Mouse (Mus musculus): ENCODE results near the gene Nol4l. TPM values are rescaled to one million over a fixed set of nuclear protein-coding genes. Genes with fewer than 3 reads are reported as not detected.
A peak's percentile ranks its signal among the peaks of the same experiment; 100 is the strongest.

Nol4l gene
- total and polyA plus RNA-seq, 3 experiments, result 4.4 to 7.1 TPM; not detected in 1

GRCm38 (mm10) chr2:153406882-153407281 lies 122.9 kb downstream of the Nol4l start:
- Histone ChIP-seq H3K27me3 (ENCODE audit: control insufficient read depth in 1 of 2, insufficient read depth in 2 of 2, low read length in 2 of 2) (no peaks in the 10 kb centered on the region), H3K27ac (ENCODE audit: control insufficient read depth, low read depth, low read length) (no peak overlapping the region), H3K79me2 (ENCODE audit: control insufficient read depth, insufficient read depth, low read length, poor library complexity) (no peaks in the 10 kb centered on the region), H3K9me3 (replicated peaks; ENCODE audit: insufficient read depth, low read length) (no peaks in the 10 kb centered on the region), H3K4me1 (ENCODE audit: control insufficient read depth in 1 of 2, insufficient read depth in 2 of 2, low read length in 2 of 2) (no peaks in the 10 kb centered on the region), H3K36me3 (ENCODE audit: control insufficient read depth in 1 of 2, insufficient read depth in 2 of 2, low read length in 2 of 2) (no peaks in the 10 kb centered on the region), H3K4me3 (ENCODE audit: control insufficient read depth in 1 of 2, insufficient read depth in 1 of 2, low read depth in 2 of 2, low read length in 2 of 2) (no peak overlapping the region), H3K9ac (ENCODE audit: control insufficient read depth, low read depth, low read length, poor library complexity, severe bottlenecking) (no peak overlapping the region)
- TF ChIP-seq HCFC1 (IDR thresholded peaks at IDR 0.05; ENCODE audit: low read depth, low read length) (no peak), TBP (IDR thresholded peaks at IDR 0.05; ENCODE audit: low read depth, low read length) (no peak), CHD2 (IDR thresholded peaks at IDR 0.05; ENCODE audit: low read length) (no peak), UBTF (IDR thresholded peaks at IDR 0.05; ENCODE audit: borderline replicate concordance, insufficient read depth, low read depth, low read length) (no peak), ZKSCAN1 (IDR thresholded peaks at IDR 0.05; ENCODE audit: low read depth, low read length) (no peak), EP300 (IDR thresholded peaks at IDR 0.05; ENCODE audit: low read depth in 1 of 2, low read length in 2 of 2) (no peak), RAD21 (IDR thresholded peaks at IDR 0.05; ENCODE audit: low read depth, low read length) (no peak), ZC3H11A (IDR thresholded peaks at IDR 0.05; ENCODE audit: low read depth, low read length) (no peak), POLR2AphosphoS2 (IDR thresholded peaks at IDR 0.05; ENCODE audit: low read length) (no peak), MAX (IDR thresholded peaks at IDR 0.05; ENCODE audit: low read length) (no peak), MYC (IDR thresholded peaks at IDR 0.05; ENCODE audit: low read depth, low read length) (no peak), MYB (IDR thresholded peaks at IDR 0.05; ENCODE audit: low read depth, low read length) (no peak), MXI1 (IDR thresholded peaks at IDR 0.05; ENCODE audit: low read depth, low read length) (no peak), TAL1 (IDR thresholded peaks at IDR 0.05; ENCODE audit: low read length) (no peak), USF2 (IDR thresholded peaks at IDR 0.05; ENCODE audit: borderline replicate concordance in 1 of 2, insufficient read depth in 1 of 2, low read depth in 1 of 2, low read length in 2 of 2) (no peak), TCF12 (IDR thresholded peaks at IDR 0.05; ENCODE audit: low read depth, low read length) (no peak)
- DNase-seq (ENCODE audit: low read depth, low spot score), result no peak

- peaks cover 0 to 5% of the 10 kb centered on the region in 2 experiments; a peak in 2 of 4 replicates for H3K36me3 ChIP-seq (ENCODE audit: control insufficient read depth in 1 of 2, insufficient read depth in 2 of 2, low read length in 2 of 2)
Observed at GRCm38 (mm10) chr2:153404882-153405281, 124.9 kb downstream of the Nol4l start.

More at GRCm38 (mm10) chr2:153404882-153405281, 124.9 kb downstream of the Nol4l start:
- Histone ChIP-seq H3K27me3 (ENCODE audit: control insufficient read depth in 1 of 2, insufficient read depth in 2 of 2, low read length in 2 of 2) (no peaks in the 10 kb centered on the region), H3K4me1 (ENCODE audit: control insufficient read depth in 1 of 2, insufficient read depth in 2 of 2, low read length in 2 of 2) (no peaks in the 10 kb centered on the region), H3K27ac (ENCODE audit: control insufficient read depth, low read depth, low read length) (no peak overlapping the region), H3K4me3 (ENCODE audit: control insufficient read depth in 1 of 2, insufficient read depth in 1 of 2, low read depth in 2 of 2, low read length in 2 of 2) (no peak overlapping the region), H3K9me3 (replicated peaks; ENCODE audit: insufficient read depth, low read length) (no peaks in the 10 kb centered on the region), H3K9ac (ENCODE audit: control insufficient read depth, low read depth, low read length, poor library complexity, severe bottlenecking) (no peak overlapping the region), H3K79me2 (ENCODE audit: control insufficient read depth, insufficient read depth, low read length, poor library complexity) (no peaks in the 10 kb centered on the region)
- no peak for TF ChIP-seq MYB (IDR thresholded peaks at IDR 0.05; ENCODE audit: low read depth, low read length)
- TF ChIP-seq ZNF384 (IDR thresholded peaks at IDR 0.05; ENCODE audit: low read depth, low read length), result no peak
- TF ChIP-seq USF2 (IDR thresholded peaks at IDR 0.05; ENCODE audit: borderline replicate concordance in 1 of 2, insufficient read depth in 1 of 2, low read depth in 1 of 2, low read length in 2 of 2), result no peak
- TF ChIP-seq ETS1 (IDR thresholded peaks at IDR 0.05; ENCODE audit: low read depth, low read length), result no peak
- no peak for TF ChIP-seq MAZ (IDR thresholded peaks at IDR 0.05; ENCODE audit: low read depth, low read length)
- no peak for TF ChIP-seq GABPA (IDR thresholded peaks at IDR 0.05; ENCODE audit: low read depth, low read length)
- no peak for TF ChIP-seq RCOR1 (IDR thresholded peaks at IDR 0.05; ENCODE audit: low read depth, low read length)
- no peak for TF ChIP-seq POLR2AphosphoS5 (IDR thresholded peaks at IDR 0.05; ENCODE audit: borderline replicate concordance, low read depth, low read length)
- TF ChIP-seq KAT2A (conservative IDR thresholded peaks at IDR 0.05; ENCODE audit: low read depth, low read length), result no peak
- TF ChIP-seq UBTF (IDR thresholded peaks at IDR 0.05; ENCODE audit: borderline replicate concordance, insufficient read depth, low read depth, low read length), result no peak
- no peak for TF ChIP-seq TAL1 (IDR thresholded peaks at IDR 0.05; ENCODE audit: low read length)
- TF ChIP-seq TCF12 (IDR thresholded peaks at IDR 0.05; ENCODE audit: low read depth, low read length), result no peak
- TF ChIP-seq E2F4 (IDR thresholded peaks at IDR 0.05; ENCODE audit: borderline replicate concordance, low read depth, low read length), result no peak
- TF ChIP-seq ZMIZ1 (IDR thresholded peaks at IDR 0.05; ENCODE audit: low read depth, low read length), result no peak; the same call in 1 of the 2 replicates
- no peak for TF ChIP-seq CHD1 (IDR thresholded peaks at IDR 0.05; ENCODE audit: low read depth, low read length)
- TF ChIP-seq MAX (IDR thresholded peaks at IDR 0.05; ENCODE audit: low read length), result no peak
- TF ChIP-seq EP300 (IDR thresholded peaks at IDR 0.05; ENCODE audit: low read depth in 1 of 2, low read length in 2 of 2), result no peak
- no peak for TF ChIP-seq POLR2A (IDR thresholded peaks at IDR 0.05; ENCODE audit: control insufficient read depth in 1 of 2, insufficient read depth in 1 of 2, low read depth in 1 of 2, low read length in 2 of 2, poor library complexity in 1 of 2)
- TF ChIP-seq MAFK (IDR thresholded peaks at IDR 0.05; ENCODE audit: borderline replicate concordance, low read depth, low read length), result no peak
- DNase-seq (ENCODE audit: low read depth, low spot score), result peak; percentile 16

All from MEL (cell line).